Mouse (Mus musculus): ENCODE data around the gene Bcl11a. TPM values are rescaled to one million over a fixed set of nuclear protein-coding genes. Genes with fewer than 3 reads are reported as not detected.

Bcl11a gene
- total RNA-seq, 2 experiments from 2014 or later = 3.2 to 3.8 TPM

DNA sequence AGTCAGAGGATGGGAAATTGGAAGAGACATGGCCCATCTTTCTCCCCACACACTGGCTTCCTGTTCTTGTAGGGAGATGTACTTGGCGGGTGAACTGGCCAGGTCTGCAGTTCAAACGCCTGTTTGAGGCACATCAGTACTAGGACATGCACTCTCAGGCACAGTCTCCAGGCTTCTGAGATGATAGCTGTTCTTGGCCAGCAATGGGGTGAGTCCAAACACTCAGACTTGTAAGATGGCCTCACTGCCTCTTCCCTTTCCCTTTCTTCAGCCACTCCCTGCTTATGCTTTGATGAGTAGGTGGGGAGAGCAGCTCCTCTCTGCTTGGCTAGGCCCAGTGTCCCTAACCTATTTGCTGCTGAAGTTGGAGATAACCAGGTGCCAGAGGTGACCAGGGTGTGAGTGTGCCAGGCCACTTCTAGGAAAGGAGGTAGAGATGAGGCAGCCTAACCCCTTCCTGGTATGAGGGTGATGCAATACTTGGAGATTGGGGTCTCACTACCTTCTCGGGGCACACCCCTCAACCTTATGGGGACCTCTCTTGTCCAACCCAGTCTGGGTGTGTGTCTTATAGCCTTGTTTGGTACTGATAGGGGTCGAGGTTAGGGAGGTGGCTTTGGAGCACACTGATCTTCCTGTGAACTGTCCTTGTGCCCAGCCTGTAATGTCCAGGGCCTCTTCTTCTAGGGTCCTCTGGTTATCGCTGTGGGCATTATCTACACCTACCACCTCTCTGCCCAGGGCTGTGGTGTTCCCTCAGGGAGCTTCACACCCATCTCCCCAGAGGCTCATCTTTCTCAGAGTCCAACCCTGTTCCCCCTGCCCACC is 51.7 kb downstream of the Bcl11a start:
- DNase-seq (ENCODE audit: low spot score in 2 of 2) = no peak

DNA sequence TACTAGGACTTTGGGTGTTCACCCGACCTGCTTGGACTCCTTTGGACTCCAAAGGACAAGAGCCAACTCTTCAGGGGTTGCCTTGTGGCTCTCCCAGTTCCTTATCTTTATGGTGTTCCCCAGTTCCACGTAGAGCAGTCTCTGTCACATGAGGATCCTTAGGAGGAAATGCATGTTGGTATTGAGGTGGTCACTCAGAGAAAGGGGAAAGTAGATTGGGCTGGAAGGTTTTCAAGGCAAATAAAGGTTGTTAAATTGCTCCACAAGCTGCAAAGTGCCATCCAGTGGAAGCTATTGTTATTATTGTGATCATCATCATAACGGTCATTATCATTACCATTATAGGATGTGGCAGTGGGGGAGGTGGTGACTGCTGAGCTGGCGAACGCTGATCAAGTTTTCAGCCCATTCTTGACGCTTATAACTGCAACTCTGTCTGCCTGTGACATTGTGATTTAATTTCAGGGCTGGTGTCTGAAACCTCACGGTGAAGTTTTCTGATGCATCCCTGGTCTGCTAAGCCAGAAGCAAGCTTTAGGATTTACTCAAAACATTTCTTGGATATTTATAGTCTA is 52.4 kb downstream of the Bcl11a start:
- DNase-seq (ENCODE audit: low spot score in 2 of 2) = no peak

DNA sequence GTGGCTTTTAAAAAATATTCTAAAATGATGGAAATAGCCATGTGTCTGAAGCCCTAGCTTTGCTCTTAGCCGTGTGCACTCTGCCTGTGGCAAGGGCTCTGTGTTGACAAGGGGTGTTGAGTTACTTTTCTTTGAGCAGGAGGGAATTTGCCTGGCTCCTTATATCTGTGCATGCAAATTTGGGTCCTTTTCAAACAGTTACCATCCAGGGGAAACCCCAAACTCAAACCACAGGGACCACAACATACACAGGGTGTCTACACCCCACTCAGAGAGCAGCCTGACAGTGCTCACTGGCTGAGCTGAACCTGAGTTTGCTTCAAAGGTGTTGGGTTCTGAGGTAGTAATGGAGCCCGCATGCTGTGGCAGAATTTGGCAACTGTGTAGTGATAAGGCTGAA is 54.0 kb downstream of the Bcl11a start:
- no peak for DNase-seq (ENCODE audit: low spot score in 2 of 2)

DNA sequence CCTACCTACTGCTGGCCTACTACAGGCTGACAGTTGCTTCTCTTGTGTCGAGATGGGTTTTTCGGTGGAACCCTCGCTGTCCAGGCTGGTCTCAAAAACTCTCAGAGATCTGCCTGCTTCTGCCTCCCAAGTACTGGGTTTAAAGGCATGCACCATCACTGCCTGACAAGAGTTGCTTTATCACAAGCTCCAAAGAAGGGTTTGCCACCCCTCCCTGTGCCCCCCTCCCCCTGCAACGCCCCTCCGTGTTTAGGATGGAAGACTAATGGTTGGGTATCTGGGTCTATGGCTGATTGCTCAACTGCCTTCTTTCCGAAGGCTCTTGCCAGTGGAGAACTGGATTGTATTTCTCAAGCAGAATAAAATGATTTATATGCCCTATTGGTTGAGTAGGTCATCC is 54.5 kb downstream of the Bcl11a start:
- DNase-seq (ENCODE audit: low spot score in 2 of 2) = no peak

DNA sequence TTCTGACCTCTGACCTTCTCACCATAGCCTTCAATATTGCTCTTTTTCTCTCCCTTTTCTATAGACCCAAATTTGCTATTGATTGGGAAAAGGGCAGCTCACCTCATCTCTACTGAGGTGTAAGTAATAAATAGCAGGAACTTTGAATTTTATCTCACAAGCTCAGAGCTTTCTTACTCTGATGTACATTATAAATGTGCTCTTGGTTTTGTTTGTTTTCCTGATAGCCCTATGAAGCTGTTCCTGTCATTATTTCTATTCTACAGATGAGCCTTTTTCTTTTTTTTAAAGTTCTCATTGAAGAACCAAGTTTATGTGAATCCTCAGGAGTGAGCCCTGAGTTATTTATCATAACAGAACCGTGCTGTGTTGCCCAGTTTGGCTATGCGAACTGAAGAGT is 55.0 kb downstream of the Bcl11a start:
- DNase-seq (ENCODE audit: low spot score in 2 of 2) = no peak

DNA sequence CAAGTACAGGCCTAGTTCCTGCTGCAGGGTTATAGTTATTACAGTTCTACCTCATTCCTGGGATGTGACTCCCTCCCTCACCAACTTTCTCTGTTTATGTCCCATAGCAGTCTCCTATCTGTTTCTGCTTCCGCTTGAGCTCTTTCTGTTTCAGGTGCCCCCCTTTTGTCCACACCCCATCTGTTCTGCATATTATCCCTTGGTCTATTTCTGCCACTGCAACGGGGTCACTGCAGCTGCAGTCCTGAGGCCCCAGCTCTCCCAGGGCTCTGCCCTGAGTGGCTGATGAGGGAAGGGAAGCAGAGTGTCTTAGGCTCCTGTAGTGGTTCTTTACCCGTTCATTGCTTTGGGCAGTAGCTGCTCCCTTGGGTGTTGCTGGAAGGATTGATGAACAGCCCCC is 55.6 kb downstream of the Bcl11a start:
- no peak for DNase-seq (ENCODE audit: low spot score in 2 of 2)

DNA sequence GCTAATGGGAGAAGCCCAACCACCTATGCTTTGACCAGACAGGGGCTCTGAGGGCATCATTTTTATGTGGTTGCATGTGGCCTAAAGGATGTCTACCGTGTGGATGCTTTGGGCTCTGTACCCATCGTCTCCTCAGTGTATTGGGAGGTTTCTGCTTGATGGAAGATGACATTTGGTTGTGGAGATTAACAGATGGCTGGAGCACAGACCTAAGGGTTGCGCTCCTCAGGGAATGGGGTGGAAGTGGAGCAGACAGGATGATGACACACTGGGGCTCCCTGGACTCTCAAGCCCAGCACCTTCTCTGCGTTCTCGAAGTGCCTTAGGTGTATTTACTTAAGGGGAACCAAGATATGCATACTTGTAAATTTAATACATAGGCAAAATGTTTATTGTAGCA is 56.1 kb downstream of the Bcl11a start:
- no peak for DNase-seq (ENCODE audit: low spot score in 2 of 2)

DNA sequence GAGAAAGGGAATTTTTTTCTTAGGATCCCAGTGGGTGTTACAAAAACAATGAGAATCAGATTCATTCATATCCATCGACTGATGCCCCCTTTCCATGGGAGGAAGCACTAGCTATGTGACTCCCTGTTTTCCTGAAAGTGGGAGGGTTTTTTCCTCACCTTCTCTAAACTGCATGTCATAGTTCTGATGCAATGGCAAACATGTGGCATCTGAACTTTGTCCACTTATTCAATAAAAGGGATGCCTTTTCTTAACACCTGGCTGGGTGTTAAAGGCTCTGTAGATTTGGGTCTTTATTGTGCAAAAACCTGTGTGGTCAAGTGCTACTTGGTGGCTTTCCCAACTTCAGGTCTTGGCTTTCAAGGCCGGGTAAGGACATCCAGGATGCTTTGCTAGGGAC is 57.4 kb downstream of the Bcl11a start:
- DNase-seq (ENCODE audit: low spot score in 2 of 2) = no peak

DNA sequence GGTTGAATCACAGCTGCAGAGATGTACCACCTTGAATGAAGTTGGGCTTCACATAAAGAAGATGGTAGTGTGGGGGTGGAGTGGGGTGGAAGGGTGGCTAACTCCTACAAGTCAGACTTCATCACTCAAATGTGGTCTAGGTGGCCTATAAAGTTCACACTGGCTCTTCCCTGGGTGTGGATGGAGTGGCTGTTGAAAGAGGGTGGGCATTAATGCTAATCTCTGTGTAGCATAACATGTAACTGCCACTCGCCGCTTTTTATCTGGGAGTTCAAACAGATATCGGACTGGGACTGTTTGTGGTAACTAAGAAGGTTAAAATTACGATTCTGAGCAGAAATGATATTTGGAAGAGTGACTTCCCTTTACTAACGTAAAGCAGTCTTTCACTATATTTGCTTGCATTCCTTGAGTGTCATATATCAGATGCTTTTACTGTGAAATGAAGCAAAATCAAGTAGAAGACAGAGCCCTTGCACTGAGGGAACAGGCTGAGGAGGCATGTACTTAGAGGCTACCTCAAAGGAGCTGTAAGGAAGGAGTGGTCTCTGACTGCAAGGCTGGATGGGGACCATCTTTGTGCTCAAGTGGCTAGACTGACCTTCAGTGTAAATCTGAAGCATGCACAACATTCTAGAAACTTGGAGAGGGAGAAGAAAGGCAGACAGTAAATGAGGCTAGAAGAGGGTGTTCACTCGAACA is 58.4 kb downstream of the Bcl11a start:
- DNase-seq (ENCODE audit: low spot score in 2 of 2) = no peak

DNA sequence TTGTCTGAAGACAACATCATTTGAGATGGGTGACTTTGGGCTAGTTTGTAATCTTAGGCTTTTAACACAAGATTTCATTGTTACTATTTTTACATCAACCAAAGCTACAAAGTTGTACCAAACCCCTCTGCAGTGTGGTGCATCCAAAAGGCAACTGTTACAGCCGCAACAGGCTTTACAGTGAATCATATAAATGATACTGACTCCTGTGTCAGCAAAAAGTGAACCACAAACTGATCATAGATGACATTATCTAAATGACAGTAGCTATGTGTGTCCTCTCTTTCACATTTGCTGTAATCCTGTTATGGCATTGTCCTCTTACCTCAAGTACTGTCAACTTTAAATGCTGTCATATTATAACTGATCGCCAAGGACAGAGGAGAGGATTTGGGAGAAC is 60.0 kb downstream of the Bcl11a start:
- DNase-seq (ENCODE audit: low spot score in 2 of 2) = no peak

DNA sequence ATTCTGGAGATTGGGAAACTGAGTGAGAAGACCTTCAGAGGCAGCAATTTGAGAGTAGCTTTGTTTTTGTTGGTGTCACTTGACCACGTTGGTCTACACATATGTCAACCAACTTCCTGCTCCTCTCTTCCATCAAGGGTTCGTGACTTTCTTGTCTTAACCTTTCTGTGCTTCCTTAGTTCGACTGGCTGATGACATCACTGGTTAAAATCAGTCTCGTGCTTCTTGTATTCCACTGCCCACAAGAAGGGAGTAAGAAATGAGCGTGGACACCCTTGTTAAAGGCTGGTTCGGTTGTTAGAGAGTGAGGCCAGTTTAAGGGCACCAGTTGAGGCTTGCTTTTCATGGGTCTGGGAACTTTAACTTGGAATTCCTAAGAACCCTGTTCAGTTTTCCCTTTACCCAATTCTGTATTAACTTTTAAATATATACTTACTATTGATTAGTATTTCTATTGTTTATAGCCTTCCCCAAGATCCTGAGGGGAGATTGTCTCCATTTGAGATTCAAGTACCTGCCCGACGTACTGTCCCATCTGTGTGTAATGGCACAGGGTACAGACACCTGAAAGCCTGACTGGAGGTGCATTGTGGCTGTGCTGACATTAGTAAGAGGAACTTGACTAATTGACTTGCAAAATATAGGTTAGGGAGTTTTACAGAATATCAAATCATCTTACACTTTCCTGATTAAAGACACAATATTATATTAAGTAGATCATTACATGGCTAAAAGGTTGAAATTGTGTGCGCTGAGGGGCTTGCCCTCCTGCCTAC is 60.9 kb downstream of the Bcl11a start:
- no peak for DNase-seq (ENCODE audit: low spot score in 2 of 2)

DNA sequence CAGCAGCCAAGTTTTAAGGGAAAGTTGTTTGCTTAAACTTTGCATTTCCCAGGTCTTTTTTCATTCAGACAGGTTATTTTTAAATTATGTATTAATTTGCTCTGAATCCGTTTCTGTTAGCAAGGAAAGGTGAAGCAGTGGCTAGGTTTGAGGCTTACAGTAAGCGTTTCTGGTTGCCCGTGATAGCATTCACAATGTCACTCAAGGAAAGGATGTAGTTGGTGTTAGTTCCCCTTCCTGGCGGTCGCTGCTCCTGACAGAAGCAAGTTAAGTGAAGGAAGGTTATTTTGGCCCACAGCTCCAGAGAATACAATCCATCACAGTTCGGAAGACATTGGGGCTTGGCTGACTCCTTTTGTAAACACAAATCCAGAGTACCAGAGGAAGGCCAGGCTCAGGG is 61.6 kb downstream of the Bcl11a start:
- no peak for DNase-seq (ENCODE audit: low spot score in 2 of 2)

DNA sequence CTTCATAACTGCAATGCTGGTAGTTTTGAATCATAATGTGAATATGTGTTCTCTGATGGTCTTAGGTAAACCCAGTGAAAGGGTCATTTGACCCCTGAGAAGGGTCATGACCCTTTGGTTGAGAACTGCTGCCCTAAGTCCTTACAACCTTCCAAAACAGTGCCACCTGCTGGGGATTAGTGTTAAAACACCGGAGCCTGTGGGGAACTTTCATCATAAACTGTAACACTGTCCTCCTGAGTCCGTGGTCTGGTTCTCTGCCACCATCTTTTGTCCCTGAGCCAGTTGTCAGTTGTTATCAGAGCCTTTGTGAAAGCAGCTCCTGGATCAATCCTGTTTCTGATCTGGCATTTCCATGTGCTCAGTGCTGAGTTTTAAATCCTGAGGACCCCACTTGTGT is 62.1 kb downstream of the Bcl11a start:
- DNase-seq (ENCODE audit: low spot score in 2 of 2) = no peak

DNA sequence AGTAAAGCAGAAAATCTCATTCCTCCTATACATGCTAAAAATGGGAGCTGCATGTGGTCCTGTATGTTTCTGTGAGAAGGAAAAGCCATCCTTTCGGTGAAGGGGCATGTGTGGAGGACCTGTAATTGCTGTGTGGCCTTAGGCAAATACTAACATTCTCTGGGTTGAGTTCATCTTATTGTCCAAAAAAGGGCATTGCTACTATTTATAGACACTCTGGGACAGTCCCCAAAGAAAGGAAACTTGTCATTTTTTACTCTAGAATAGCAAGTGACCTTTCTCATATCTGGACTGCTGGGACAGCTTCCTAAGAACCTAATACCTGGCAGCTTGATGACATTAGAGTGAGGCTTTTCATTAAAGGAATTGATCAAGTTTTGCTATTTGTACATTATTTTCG is 63.1 kb downstream of the Bcl11a start:
- no peak for DNase-seq (ENCODE audit: low spot score in 2 of 2)

DNA sequence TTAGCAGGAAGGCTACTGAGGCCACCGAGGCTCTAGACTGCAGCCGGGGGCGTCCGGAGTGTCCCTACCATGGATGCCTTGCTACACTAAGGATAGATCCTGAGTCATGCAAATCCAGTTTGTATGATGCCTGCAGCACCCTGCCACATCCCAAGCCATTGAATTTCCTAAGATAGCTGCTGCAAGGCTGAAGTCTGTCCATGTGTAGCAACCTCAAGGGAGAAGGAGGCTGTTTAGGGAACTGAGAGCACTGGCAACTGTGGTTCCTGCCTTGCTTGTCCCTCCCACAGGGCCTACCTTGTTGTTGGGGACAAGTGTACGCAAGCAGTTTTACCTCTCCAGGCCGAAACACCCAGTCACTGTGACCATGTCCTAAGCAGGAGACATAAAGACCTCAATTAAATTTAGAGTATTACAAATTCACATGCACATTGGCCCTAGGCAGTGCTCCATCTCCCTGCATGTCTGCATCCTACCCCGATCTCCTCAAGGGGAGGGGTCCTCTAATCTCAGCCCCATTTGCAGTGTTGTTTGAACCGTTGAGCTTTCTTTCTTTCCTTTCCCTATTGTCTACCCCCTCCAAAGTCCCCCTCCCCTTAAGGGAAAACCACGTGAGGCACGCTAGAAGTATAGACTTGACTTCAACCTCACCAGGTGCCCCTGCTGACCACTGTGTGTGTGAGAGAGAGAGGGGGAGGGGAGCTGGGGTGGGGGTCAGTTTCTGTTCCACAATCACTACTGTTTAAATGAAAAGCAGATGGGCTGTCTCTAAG is 63.8 kb downstream of the Bcl11a start:
- DNase-seq (ENCODE audit: low spot score in 2 of 2) = no peak

DNA sequence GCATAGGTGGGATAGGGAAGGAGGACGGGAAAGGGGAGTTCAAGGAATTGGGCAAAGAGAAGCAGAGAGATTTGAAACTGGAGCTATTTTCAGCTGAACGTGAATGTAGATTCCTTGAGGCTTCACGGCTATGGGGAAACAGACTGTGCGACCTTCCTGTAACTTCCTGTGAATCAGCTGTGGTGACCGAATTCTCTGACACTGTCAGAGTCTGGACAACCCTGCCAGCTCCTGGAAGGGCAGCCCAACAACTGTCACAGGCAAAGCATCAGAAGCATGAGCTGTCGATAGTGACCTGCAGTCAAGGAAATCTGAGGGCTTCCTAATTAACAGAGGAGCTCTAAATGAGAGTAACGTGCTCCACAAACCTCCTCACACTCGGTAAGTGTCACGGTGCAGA is 64.5 kb downstream of the Bcl11a start:
- DNase-seq (ENCODE audit: low spot score in 2 of 2) = peak in 1 of 2 experiments; percentile 22

DNA sequence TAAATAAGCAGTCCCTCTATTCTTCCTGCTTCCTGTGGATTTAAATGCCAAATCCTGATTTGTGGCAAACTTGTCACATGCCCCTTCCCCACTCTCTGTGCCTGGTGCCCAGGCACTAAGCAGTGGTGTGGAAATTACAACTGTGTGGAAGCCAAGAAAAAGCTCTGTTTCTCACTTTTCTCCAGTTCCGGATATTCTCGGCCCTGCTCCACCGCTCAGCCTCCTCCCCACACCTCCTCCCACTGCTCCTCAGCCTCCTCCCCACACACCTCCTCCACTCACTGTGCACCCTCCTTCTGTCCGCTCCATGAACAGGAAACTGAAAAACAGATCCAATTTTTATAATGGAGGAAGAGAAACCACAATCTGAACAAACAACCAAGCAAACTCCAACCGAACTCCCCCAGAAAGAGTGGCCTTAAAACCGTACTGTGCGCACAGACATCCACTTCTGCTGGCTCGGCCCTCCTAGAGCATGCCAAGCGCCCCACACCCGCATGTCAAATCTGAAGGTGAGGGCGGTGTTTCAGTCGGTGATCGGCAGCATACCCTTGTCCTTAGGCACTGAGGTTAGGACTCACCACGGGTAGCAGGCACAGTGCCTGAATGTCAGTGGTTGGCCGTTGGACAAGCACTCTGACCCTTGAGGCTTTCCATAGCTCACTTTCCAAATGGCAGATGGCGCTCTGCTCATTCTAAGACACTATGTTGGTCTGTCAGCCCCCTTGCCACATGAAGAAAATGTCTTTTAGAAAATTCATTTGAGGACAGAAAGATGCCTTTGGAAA is 66.5 kb downstream of the Bcl11a start:
- DNase-seq (ENCODE audit: low spot score in 2 of 2) = no peak

DNA sequence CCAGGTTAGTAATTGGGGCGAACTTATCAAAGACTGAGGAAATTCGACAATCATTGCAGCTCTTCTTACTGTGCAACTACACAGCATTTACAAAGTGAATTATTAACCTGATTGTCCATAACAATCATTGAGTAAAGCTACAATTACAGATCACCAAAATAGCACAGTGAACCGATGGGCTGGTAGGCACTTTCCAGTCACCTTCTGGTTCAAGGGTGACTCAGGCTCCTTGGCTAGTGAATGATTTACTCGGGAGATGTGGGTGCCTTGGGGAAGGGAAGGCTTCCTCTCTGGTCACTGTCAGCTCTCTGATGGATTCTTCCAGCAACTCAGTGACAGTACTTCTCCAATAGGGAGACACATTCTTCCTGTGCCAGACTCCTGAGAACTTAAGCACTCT is 68.2 kb downstream of the Bcl11a start:
- no peak for DNase-seq (ENCODE audit: low spot score in 2 of 2)

DNA sequence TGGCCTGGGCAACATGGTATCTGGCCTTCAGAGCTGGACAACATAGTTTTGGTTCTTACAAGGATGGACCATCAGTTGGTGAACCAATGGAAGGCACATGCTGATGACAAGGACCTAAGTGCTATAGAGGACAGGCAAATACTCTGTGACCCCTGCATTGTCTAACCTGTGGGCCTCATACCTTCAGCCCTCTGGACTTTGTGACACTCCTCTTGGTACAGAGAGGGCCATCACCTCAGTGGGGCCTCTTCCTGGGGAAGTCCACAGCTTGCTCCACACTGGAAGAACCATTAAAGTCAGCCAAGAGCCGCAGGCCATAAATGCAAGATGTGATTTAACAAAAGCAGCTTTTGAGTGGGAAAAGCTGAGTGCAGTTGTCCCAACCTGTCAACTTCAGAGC is 68.6 kb downstream of the Bcl11a start:
- DNase-seq (ENCODE audit: low spot score in 2 of 2) = no peak

DNA sequence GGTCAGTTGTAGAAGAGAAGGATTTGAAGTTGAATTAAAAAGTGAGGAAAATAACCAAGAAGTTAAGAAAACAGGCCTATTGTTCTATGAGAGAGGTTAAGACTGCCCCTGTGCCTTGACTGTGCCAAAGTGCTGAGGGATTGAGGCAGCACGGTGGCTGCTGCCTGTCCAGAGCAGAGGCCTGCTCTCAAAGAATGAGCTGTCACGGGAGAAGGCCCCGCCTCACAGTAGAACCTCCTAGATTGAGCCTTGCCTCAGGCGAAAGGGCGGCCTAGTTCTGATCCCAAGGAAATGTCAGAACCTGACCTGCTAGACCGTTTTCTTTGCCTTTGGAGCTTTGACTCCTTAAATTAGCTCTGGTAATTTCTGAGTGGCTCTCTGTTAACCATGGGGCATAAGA is 69.8 kb downstream of the Bcl11a start:
- DNase-seq (ENCODE audit: low spot score in 2 of 2) = no peak
